Mouse (Mus musculus): ENCODE measurements around the gene Got2. TPM values are rescaled to one million over a fixed set of nuclear protein-coding genes. Genes with fewer than 3 reads are reported as not detected.

Gene Got2
- polyA plus RNA-seq, 2 experiments from 2014 or later: 66.6 to 136 TPM

GRCm38 (mm10) chr8:95817597-95817996, 70.8 kb downstream of the Got2 start:
- ATAC-seq: no peak

DNA sequence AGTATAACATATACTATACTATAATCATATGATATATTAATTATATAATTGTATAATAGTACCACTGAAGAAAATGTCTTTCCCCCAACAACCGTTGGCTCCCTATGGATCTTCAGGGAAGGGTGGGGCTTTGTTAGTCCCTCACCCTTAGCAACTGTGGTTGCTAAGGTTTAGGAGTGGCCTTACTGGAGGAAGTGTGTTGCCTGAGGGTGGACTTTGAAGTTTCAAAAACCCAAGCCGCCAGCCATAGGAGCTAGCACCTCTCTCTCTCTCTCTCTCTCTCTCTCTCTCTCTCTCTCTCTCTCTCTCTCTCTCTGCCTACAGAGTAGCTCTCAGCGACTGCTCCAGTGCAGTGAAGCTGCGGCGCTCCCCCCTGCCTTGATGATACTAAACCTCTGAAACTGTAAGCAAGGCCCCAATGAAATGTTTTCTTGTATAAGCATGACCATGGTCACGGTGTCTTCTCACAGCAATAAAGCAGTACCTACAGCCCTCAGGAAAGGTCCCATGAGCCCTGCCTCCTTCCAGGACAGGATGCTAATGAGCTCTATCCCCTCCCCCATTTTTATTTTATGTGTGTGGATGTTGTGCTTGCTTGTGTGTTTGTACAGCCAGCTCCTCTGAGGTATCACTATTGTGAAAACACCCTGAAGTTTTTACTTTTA, 72.2 kb downstream of the Got2 start:
- no peak for ATAC-seq

Other genes with a start within 250 kb of the Got2 start
- gene Ndrg4, start 211.6 kb downstream of the Got2 start, polyA plus RNA-seq (2017; shearing (Covaris generic)): under 1 TPM in 1 of 2 experiments, not detected in 1; 0.97 TPM
- gene Setd6, start 172.7 kb downstream of the Got2 start, polyA plus RNA-seq (2017; shearing (Covaris generic)): 10 to 100 TPM in 1 of 2 experiments, 1 to 10 TPM in 1; 6.2 to 11.7 TPM
- 10 to 100 TPM; 87.9 to 88.0 TPM for gene Cnot1, start 81.1 kb downstream of the Got2 start, polyA plus RNA-seq (2017; shearing (Covaris generic))
- 100 to 1,000 TPM; 286 to 315 TPM for gene Sap18b, start 63.2 kb downstream of the Got2 start, polyA plus RNA-seq (2017; shearing (Covaris generic))
- gene Slc38a7, start 35.0 kb downstream of the Got2 start, polyA plus RNA-seq (2017; shearing (Covaris generic)): 1 to 10 TPM; 4.7 to 5.3 TPM